Mouse (Mus musculus): Measurements from ENCODE around the gene Wnk4. TPM values are rescaled to one million over a fixed set of nuclear protein-coding genes. Genes with fewer than 3 reads are reported as not detected.
A peak's percentile ranks its signal among the peaks of the same experiment; 100 is the strongest.

The Wnk4 gene
- under 1 TPM; 0.23 to 0.26 TPM for total RNA-seq (2021)
- long read RNA-seq, experiment 1 = 0 reads
- long read RNA-seq, experiment 2 = 0 reads

- no peak for DNase-seq (ENCODE audit: low spot score)
Observed at GRCm38 (mm10) chr11:101259948-101260825, at the start of gene Wnk4. TSS of gene Wnk4 (plus strand) at chr11:101260567.

GRCm38 (mm10) chr11:101211970-101212369, 48.4 kb upstream of the Wnk4 start:
- DNase-seq (ENCODE audit: low spot score) = peak; percentile 76

GRCm38 (mm10) chr11:101216936-101217335, 43.4 kb upstream of the Wnk4 start:
- DNase-seq (ENCODE audit: low spot score) = no peak

- no peak for DNase-seq (ENCODE audit: low spot score)
Observed at GRCm38 (mm10) chr11:101218436-101219055, 41.8 kb upstream of the Wnk4 start.

GRCm38 (mm10) chr11:101220853-101221252, 39.5 kb upstream of the Wnk4 start:
- no peak for DNase-seq (ENCODE audit: low spot score)

GRCm38 (mm10) chr11:101221306-101221986, 38.9 kb upstream of the Wnk4 start:
- DNase-seq (ENCODE audit: low spot score) = no peak

- no peak for DNase-seq (ENCODE audit: low spot score)
Observed at GRCm38 (mm10) chr11:101224337-101224736, 36.0 kb upstream of the Wnk4 start.

GRCm38 (mm10) chr11:101225331-101226064, 34.9 kb upstream of the Wnk4 start:
- no peak for DNase-seq (ENCODE audit: low spot score)

- DNase-seq (ENCODE audit: low spot score) = peak; percentile 90
Observed at GRCm38 (mm10) chr11:101226065-101226701, 34.2 kb upstream of the Wnk4 start, which contains the start of gene Ezh1. TSS of gene Ezh1 (minus strand) at chr11:101226463.

- DNase-seq (ENCODE audit: low spot score) = peak; percentile 64
Observed at GRCm38 (mm10) chr11:101229361-101229900, 30.9 kb upstream of the Wnk4 start.

GRCm38 (mm10) chr11:101230061-101230511, 30.3 kb upstream of the Wnk4 start:
- peak; percentile 75 for DNase-seq (ENCODE audit: low spot score)

GRCm38 (mm10) chr11:101230526-101230925, 29.8 kb upstream of the Wnk4 start:
- DNase-seq (ENCODE audit: low spot score) = no peak

- peak; percentile 86 for DNase-seq (ENCODE audit: low spot score)
Observed at GRCm38 (mm10) chr11:101230991-101231871, 29.1 kb upstream of the Wnk4 start.

- peak; percentile 65 for DNase-seq (ENCODE audit: low spot score)
Observed at GRCm38 (mm10) chr11:101232010-101232839, 28.1 kb upstream of the Wnk4 start.

GRCm38 (mm10) chr11:101233240-101233639, 27.1 kb upstream of the Wnk4 start:
- no peak for DNase-seq (ENCODE audit: low spot score)

GRCm38 (mm10) chr11:101234124-101234523, 26.2 kb upstream of the Wnk4 start:
- DNase-seq (ENCODE audit: low spot score) = no peak

- no peak for DNase-seq (ENCODE audit: low spot score)
Observed at GRCm38 (mm10) chr11:101235429-101235828, 24.9 kb upstream of the Wnk4 start.

GRCm38 (mm10) chr11:101236782-101237181, 23.6 kb upstream of the Wnk4 start:
- peak; percentile 46 for DNase-seq (ENCODE audit: low spot score)

All from gastrocnemius, adult 18-20 months (tissue).